Mouse (Mus musculus): ENCODE data around the gene Adcyap1r1.

Gene Adcyap1r1

DNA sequence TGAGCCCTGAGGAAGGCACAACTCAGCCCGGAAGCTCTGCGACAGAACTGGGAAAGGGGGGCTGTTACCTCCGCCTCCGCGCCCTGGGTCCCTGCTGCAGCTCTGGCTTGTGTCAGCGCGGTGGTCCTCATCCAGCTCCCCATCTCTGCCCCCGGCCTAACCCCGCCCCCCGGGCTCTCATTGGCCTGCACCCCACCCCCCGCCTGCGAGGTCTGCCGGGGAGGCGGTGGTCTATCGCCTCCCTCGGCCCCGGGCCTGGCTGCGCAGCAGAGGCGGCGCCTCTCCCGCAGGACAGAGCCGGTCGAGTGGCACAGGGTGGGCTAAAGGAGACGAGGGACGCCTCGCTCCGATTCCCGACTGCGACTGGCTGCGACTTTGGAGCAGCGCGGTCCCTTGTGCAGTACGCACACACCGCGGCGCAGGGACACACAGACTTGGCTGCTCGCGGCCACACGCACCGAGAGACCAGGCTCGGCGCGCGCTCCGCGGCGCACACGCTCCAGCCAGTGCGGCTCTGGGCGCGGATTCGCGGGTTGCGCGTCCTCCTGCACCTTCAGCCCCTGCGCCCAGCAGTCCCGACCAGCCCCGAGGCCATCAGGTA lies at the start of gene Adcyap1r1:
Adcyap1r1 (plus strand) TSS at position 208 of the 601 bp plus-strand sequence.
- DNase-seq (ENCODE audit: low spot score) = no peak

DNA sequence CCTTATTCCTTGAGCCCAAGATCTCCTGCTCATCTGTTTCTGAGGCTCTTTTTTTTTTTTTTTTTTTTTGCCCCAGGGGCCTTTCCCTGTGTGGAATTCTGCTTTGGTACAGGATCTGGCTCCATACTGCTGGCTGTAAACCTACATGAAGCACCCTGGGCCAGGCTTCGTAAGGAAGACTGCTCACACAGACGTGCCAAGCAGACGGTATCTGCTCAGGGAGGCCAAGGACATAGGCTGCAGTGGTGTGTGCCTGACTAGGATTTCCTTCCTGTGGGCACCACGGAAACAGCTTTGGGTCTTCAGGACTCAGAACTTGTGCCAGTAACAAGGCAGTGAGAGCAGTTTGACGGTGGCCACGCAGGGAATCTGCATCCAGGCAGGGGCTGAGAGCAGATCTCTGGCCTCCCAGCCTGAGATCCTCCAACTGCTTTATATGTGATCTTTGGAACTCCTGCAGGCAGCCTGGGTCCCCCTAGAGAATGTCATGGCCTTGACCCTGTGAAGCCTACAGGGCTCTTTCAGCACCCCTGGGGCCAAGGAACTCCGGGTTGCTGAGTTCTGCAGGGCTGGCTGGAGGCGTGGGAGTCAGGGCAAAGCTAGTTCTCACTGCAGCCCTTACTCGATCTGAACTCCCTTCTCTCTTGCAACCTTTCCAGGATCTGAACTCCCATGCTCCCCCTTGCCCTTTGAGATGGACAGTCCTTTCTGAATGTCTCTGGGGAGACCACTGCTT lies 49.6 kb upstream of the Adcyap1r1 start:
- DNase-seq (ENCODE audit: low spot score) = no peak

- no peak for DNase-seq (ENCODE audit: low spot score)
Measured at GRCm38 (mm10) chr6:55403411-55404309, 48.1 kb upstream of the Adcyap1r1 start.

DNA sequence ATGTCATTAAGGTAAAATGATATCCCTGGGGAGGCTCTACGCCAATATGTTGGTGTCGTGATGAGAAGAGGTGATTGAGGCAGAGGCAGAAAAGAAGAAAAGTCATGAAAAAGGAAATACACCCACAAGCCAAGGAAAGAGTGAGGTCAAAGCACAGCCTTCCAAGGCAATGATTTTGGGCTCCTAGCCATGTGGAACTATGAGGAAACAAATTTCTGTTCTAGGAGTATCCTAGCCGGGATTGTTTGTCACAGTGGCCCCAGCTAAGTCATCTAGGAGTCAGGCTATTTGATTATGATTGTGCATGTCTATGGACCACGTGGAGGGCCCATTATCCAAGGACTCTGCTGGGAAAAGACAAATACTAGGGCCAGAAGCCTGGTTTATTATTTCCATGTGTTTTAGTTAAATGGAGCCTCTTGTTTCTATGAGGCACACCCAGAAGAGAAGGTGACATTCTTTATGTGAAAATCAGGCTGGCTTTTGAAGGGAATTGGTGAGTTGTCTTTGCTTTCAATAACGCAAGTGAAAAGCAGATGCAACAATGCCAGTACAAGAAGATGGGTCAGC lies 47.3 kb upstream of the Adcyap1r1 start:
- DNase-seq (ENCODE audit: low spot score) = no peak

DNA sequence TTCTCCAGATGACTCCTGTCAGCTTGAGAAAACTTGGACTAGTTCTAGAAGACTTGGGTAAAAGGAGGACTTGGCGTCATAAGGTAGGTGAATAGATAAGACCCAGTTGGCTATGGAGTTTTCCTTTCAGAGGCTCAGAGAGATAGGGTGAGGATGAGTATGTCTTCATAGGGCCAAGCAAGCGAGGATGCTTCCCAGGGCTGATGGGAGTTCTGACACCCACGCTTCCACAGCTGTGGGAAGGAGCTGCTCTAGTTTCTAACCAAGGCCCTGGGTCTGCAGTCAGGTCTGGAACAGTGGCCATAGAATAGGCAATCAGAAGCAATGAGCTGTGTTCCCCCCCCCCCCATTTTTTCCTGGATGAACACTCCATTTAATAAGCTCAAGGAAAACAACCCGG lies 44.4 kb upstream of the Adcyap1r1 start:
- no peak for DNase-seq (ENCODE audit: low spot score)

- no peak for DNase-seq (ENCODE audit: low spot score)
Measured at GRCm38 (mm10) chr6:55410119-55410775, 41.5 kb upstream of the Adcyap1r1 start.

DNA sequence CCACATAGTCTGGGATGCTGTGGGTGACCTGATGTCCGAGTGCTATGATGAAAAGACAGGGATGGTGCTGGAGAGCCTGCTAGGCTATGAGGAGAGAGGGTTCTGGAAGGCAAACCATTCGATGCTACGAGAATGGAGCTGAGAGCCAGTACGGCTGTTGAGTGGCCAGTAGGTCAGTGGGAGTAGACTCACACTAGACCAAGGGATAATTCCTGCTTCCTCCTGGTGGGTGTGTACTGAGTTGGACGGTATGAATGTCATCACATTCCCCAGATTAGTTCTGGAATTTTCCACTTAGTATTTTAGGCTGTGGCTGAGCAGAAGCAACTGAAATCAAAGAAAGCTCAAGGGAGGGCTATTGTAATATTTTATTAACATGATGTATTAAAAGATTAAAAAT lies 40.8 kb upstream of the Adcyap1r1 start:
- DNase-seq (ENCODE audit: low spot score) = no peak

DNA sequence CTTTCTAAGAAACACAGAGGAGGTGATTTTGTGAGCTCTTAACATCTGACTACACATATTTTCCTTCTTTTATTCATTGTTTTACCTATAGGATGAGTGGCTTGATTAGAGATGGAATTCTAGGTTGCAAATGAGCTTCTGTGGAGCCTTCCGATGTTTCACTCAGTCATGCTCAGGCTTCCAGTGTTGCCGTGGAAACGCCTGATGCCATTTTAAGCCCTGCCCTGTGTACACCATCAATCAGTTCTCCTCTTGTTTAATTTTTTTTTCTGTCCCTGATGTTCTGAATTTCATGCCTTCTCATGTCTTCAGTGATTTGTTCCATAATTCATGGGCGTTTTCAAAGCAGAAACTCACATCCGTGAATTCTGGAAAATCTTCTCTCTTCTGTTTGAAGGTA lies 35.6 kb upstream of the Adcyap1r1 start:
- DNase-seq (ENCODE audit: low spot score) = no peak

GRCm38 (mm10) chr6:55418746-55419410 lies 32.9 kb upstream of the Adcyap1r1 start:
- DNase-seq (ENCODE audit: low spot score) = no peak

GRCm38 (mm10) chr6:55420411-55420810 lies 31.4 kb upstream of the Adcyap1r1 start:
- no peak for DNase-seq (ENCODE audit: low spot score)

DNA sequence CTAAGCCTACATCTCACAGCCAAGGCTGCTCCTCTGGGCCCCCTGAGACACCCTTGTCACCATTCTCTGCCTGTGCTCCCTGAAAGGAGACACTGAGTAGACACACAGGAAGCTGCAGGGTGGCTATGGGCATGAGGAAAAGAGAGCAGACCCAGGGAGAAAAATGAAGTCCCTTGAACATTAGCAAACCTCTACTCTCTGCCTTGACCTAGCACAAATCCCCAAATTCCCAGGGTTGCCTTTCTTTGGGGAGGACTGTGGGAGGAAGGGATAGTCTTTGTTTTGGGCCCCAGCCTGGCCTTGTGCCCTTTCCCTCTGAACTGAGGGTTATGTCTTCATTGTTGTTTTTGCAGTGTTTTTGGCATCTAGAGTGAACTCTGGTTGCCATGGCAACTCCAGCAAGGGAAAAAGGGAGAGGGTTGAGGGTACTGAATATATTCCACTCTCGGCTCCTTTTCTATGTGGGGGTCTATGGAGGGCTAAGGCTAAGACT lies 30.9 kb upstream of the Adcyap1r1 start:
- DNase-seq (ENCODE audit: low spot score) = no peak

DNA sequence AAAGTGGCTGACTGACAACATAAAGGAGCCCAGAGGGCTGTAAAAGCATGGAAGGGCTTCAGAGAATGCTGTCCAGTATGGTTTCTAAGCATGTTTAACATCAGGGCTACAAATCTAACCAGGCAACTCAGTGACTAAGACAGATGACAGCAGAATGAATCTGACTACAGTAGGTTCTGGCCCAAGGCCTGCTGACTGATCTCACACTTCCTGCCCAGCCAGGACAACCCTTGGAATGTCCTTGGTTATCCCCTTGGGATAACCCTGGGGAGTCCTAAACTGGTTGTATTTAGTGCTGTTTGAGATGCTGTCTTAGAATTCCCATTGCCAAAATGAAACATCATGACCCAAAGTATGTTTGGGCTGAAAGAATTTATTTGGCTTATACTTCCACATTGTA lies 19.7 kb upstream of the Adcyap1r1 start:
- DNase-seq (ENCODE audit: low spot score) = no peak

GRCm38 (mm10) chr6:55434360-55434759 lies 17.4 kb upstream of the Adcyap1r1 start:
- no peak for DNase-seq (ENCODE audit: low spot score)

DNA sequence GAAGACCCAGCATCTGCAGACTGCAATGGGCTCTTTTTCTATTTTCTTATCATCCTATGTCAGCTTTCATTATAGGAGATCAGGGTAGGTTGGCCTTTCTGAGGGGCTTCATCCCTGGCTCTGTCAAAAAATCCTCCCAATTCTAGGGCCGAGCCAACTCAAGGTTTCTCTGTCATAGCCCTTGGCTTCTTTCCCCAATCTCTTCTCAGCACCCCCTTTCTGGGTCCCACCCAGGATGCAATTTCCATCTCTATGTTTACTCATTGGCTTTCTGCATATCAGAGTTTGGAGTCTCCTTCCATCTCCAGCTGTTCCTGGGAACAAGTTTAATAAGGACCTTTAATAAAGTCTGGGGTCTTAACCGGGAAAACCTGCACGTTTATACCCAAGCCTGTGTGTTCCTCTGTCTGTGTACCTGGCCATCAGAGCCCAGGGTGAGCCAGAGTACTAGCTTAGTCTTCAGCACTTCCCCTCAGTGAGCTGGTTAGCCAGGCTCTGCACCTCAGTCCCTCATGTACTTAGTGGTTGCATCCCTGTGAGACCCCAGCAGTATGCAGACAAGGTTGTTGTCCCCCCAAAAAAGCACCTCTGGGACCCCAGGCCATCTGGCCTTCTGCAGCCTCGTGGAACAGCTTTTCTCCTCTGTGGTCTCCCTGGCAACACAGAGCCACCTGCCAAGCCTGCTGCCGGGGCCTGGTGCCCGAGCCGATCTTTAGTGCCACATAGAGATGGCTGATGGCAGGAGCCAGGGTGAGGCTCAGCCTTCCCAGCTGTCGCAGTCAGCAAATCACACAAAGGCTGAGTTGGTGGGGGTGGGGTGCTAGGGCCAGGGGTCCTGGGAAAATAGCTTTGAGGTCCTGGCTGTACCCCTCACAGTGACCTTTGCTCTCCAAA lies 16.3 kb upstream of the Adcyap1r1 start:
- DNase-seq (ENCODE audit: low spot score) = no peak

- no peak for DNase-seq (ENCODE audit: low spot score)
Measured at GRCm38 (mm10) chr6:55437919-55438318, 13.9 kb upstream of the Adcyap1r1 start.

DNA sequence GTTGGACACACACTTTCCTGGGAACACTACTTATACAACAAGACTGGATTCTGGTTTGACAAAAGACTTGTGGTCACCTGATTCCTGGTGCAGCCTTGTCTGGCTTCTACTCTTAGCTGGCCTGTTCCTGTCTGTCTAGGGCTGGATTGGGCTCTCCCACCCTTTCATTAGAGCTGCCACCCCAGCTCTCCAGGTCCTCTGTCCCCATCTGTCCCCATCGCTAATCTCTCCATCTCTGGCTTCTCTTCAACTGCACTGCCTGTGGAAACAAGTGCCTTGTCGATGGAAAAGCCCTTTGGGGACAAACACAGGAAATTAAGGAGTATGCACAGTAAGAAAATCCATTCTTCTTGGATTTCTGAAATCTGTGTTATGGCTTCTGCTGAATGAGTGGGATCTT lies 12.9 kb upstream of the Adcyap1r1 start:
- DNase-seq (ENCODE audit: low spot score) = no peak

DNA sequence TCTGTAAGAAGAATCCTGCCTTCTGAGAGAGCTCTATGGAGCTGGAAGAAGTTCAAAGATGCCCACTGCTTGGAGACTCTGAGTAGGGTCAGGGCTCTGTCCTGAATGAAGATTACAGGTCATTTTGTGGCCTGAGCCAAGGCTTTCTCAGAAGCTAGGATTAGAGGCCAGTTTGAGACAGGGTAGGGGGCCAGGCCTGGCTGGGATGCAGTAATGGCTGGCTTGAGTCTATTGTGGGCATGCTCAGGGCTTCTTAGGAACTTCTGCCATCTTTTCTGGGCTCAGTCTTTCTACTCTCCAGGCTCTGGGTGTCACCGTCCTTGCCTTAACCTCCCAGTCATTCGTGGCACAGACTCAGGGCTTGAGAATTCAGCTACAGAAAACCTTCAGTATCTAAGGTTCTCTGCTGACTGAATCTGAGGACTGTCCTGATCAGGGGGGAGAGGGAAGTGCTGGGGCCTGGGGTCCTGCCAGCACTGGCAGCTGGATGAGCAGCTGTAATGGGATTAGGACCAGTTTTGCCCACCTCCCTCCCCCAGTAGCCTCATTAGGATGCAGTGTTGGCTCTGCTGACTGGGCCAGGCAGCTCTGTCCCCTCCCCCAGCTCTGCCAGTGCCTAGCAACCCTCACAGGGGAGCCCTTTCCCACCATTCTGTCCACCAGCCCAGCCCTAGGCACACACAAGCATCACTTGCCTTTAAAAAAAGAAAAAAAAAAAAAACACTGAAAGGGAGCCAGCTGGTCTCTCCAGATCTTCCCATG lies 7.7 kb upstream of the Adcyap1r1 start:
- no peak for DNase-seq (ENCODE audit: low spot score)

- DNase-seq (ENCODE audit: low spot score) = no peak
Measured at GRCm38 (mm10) chr6:55444721-55445120, 7.1 kb upstream of the Adcyap1r1 start.

DNA sequence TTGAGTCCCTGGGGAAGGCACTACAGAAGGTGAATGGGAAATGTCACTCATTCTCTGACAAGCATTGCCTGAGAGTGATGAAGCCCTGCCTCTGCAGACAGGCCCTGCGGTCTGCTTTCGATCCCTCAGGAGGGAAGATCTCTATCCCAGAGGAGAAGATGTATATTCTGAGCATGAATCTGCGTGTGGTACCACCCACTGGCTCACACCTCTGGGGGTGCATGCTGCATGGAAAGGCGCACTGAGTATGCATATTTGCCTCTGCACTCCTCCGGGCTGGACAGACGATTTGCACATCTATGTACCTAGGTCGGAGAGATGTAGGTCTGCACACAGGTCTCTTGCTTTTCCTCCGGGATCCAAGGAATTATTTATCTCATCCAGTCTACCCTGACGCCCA lies 3.6 kb upstream of the Adcyap1r1 start:
- no peak for DNase-seq (ENCODE audit: low spot score)

Measured in spleen, adult 12 weeks (tissue).